Comparison of ENCODE assay signal across 16 mouse cellular contexts in genomic region chr3:7943646-7944381, GRCm38 (mm10).
A peak's percentile ranks its signal among the peaks of the same experiment; 100 is the strongest.
DNase-seq lines count a peak whose midpoint lies in the region; ATAC-seq and TF ChIP-seq lines count a peak whose summit lies in the region.
"Had no signal": no experiment of that assay in that cellular context is flagged by ENCODE, and none has a peak within 500 bp of the region (broad histone marks: within the 10 kb centered on the region; RNA-seq: fewer than 3 reads in every experiment).

No protein-coding gene starts in this region.

- H3K27ac ChIP-seq in kidney, postnatal 0 days, result no peak overlapping the region
- H3K27ac ChIP-seq in embryonic facial prominence, embryonic 12.5 days, result no peak overlapping the region
- no peak overlapping the region for H3K27ac ChIP-seq in hindbrain, embryonic 16.5 days (ENCODE audit: low read depth, low read length)
- H3K27ac ChIP-seq in neural tube, embryonic 13.5 days (replicated peaks), result no peak overlapping the region
- H3K27ac ChIP-seq: heart, embryonic 15.5 days; liver, embryonic 13.5 days had no signal

- ATAC-seq in kidney, postnatal 0 days (replicated peaks; ENCODE audit: low FRiP score, low read depth), result peak; percentile 61
- peak; percentile 82; the same call in 1 of the 2 replicates for ATAC-seq in embryonic facial prominence, embryonic 12.5 days (ENCODE audit: insufficient number of reproducible peaks, insufficient read depth, low FRiP score, low TSS enrichment)
- peak; percentile 63 for ATAC-seq in hindbrain, embryonic 16.5 days
- peak; percentile 92 for ATAC-seq in neural tube, embryonic 13.5 days (ENCODE audit: low read depth)
- no peak for ATAC-seq in erythroblast, adult 5-6 weeks (replicated peaks; ENCODE audit: low FRiP score, poor library complexity, severe bottlenecking)

- peak; percentile 43 for DNase-seq in kidney, postnatal 0 days (ENCODE audit: low spot score)
- no peak for DNase-seq in kidney, adult 8-10 months
- no peak for DNase-seq in adipocyte (ENCODE audit: low spot score)
- DNase-seq: cerebellum, adult 9-10 months; gastrocnemius, postnatal 36 days; kidney, postnatal 14 days; layer of hippocampus, postnatal 36 days; liver, embryonic 13.5 days; lung, postnatal 14 days; retina, postnatal 1 day; thymus, adult 18-20 months had no signal

- H3K9me3 ChIP-seq in kidney, postnatal 0 days (replicated peaks; ENCODE audit: low read length), result no peaks in the 10 kb centered on the region
- no peaks in the 10 kb centered on the region for H3K9me3 ChIP-seq in embryonic facial prominence, embryonic 12.5 days
- H3K9me3 ChIP-seq in hindbrain, embryonic 16.5 days (ENCODE audit: control insufficient read depth, low read length), result no peaks in the 10 kb centered on the region
- no peaks in the 10 kb centered on the region for H3K9me3 ChIP-seq in neural tube, embryonic 13.5 days
- H3K9me3 ChIP-seq: heart, embryonic 15.5 days; liver, embryonic 13.5 days had no signal

- no peak overlapping the region for H3K4me2 ChIP-seq in kidney, postnatal 0 days (ENCODE audit: low read length)
- H3K4me2 ChIP-seq in embryonic facial prominence, embryonic 12.5 days (replicated peaks), result no peak overlapping the region
- no peak overlapping the region for H3K4me2 ChIP-seq in hindbrain, embryonic 16.5 days (ENCODE audit: low read length)
- no peak overlapping the region for H3K4me2 ChIP-seq in neural tube, embryonic 13.5 days
- H3K4me2 ChIP-seq: heart, embryonic 15.5 days; liver, embryonic 13.5 days had no signal

- H3K4me1 ChIP-seq in kidney, postnatal 0 days (replicated peaks; ENCODE audit: insufficient read depth, low read length), result no peaks in the 10 kb centered on the region
- H3K4me1 ChIP-seq in embryonic facial prominence, embryonic 12.5 days, result no peaks in the 10 kb centered on the region
- no peaks in the 10 kb centered on the region for H3K4me1 ChIP-seq in hindbrain, embryonic 16.5 days (ENCODE audit: control insufficient read depth, insufficient read depth, low read depth, low read length)
- H3K4me1 ChIP-seq in neural tube, embryonic 13.5 days (replicated peaks), result 0 out of 2 replicates have a peak, but pooled peaks cover 7% of the 10 kb centered on the region
- H3K4me1 ChIP-seq: heart, embryonic 15.5 days; liver, embryonic 13.5 days had no signal

- H3K9ac ChIP-seq in kidney, postnatal 0 days (ENCODE audit: low read depth, low read length), result no peak overlapping the region
- no peak overlapping the region for H3K9ac ChIP-seq in embryonic facial prominence, embryonic 12.5 days
- H3K9ac ChIP-seq in hindbrain, embryonic 16.5 days (ENCODE audit: low read depth, low read length), result no peak overlapping the region
- no peak overlapping the region for H3K9ac ChIP-seq in neural tube, embryonic 13.5 days
- H3K9ac ChIP-seq: heart, embryonic 15.5 days; liver, embryonic 13.5 days had no signal

- no peaks in the 10 kb centered on the region for H3K36me3 ChIP-seq in kidney, postnatal 0 days (ENCODE audit: insufficient read depth, low read length)
- H3K36me3 ChIP-seq in embryonic facial prominence, embryonic 12.5 days, result no peaks in the 10 kb centered on the region
- no peaks in the 10 kb centered on the region for H3K36me3 ChIP-seq in hindbrain, embryonic 16.5 days (ENCODE audit: control insufficient read depth, insufficient read depth, low read length)
- H3K36me3 ChIP-seq in neural tube, embryonic 13.5 days, result no peaks in the 10 kb centered on the region
- H3K36me3 ChIP-seq: heart, embryonic 15.5 days; liver, embryonic 13.5 days had no signal

- 15% methylated on average over 8 of the region's 8 CpGs for WGBS in kidney, postnatal 0 days
- WGBS in embryonic facial prominence, embryonic 12.5 days, result 21% methylated on average over 8 of the region's 8 CpGs
- 61% methylated on average over 8 of the region's 8 CpGs for WGBS in hindbrain, embryonic 16.5 days
- 39% methylated on average over 8 of the region's 8 CpGs for WGBS in neural tube, embryonic 13.5 days

- no peak for TF ChIP-seq CTCF in kidney, postnatal 0 days (IDR thresholded peaks at IDR 0.05; ENCODE audit: low read depth)

- H3K4me3 ChIP-seq in kidney, postnatal 0 days (replicated peaks; ENCODE audit: low read depth, low read length), result no peak overlapping the region
- H3K4me3 ChIP-seq in embryonic facial prominence, embryonic 12.5 days, result no peak overlapping the region
- no peak overlapping the region for H3K4me3 ChIP-seq in hindbrain, embryonic 16.5 days (ENCODE audit: low read length)
- H3K4me3 ChIP-seq in neural tube, embryonic 13.5 days, result no peak overlapping the region
- H3K4me3 ChIP-seq: heart, embryonic 15.5 days; liver, embryonic 13.5 days had no signal

- no peaks in the 10 kb centered on the region for H3K27me3 ChIP-seq in kidney, postnatal 0 days (ENCODE audit: insufficient read depth, low read length)
- no peaks in the 10 kb centered on the region for H3K27me3 ChIP-seq in embryonic facial prominence, embryonic 12.5 days
- no peaks in the 10 kb centered on the region for H3K27me3 ChIP-seq in hindbrain, embryonic 16.5 days (replicated peaks; ENCODE audit: control insufficient read depth, insufficient read depth, low read length)
- no peaks in the 10 kb centered on the region for H3K27me3 ChIP-seq in neural tube, embryonic 13.5 days
- H3K27me3 ChIP-seq: heart, embryonic 15.5 days; liver, embryonic 13.5 days had no signal
